Mouse (Mus musculus): ENCODE data around the gene Ten1. TPM values are rescaled to one million over a fixed set of nuclear protein-coding genes. Genes with fewer than 3 reads are reported as not detected.
A peak's percentile ranks its signal among the peaks of the same experiment; 100 is the strongest.

Ten1 gene
- polyA plus RNA-seq, 1 experiment: 14.5 TPM

DNA sequence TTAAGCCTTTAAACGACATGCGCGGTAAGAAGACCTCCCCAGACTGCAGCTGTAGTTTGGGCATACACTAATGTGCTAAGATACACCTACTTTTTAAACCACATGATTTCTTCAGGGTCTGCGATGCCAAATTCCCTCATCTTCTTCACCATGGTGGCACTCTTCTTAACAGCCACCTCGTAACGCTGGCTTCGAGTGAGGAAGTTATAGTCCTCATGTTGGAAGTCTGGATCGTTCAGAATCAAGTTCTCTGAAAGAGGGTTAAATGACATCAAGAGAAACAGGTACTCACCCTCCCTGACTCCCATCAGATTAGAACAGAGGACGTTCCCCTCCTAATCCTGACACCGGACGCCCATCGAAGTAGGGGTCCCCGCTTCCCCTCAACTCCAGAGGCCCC, 523 bp upstream of the Ten1 start:
- Histone ChIP-seq H3K27me3 (ENCODE audit: control insufficient read depth, insufficient read depth, low read length, poor library complexity, severe bottlenecking) (no peaks in the 10 kb centered on the region), H3K27ac (ENCODE audit: insufficient read depth, low read length) (no peak overlapping the region), H3K4me3 (ENCODE audit: low read depth, low read length) (peak overlapping the region; percentile 92), H3K9ac (ENCODE audit: low read depth, poor library complexity, severe bottlenecking) (peak overlapping the region; percentile 82), H3K36me3 (ENCODE audit: control insufficient read depth, insufficient read depth, low read length, poor library complexity, severe bottlenecking) (no peaks in the 10 kb centered on the region), H3K9me3 (replicated peaks; ENCODE audit: control insufficient read depth, insufficient read depth, low read length, poor library complexity, severe bottlenecking) (no peaks in the 10 kb centered on the region), H3K4me1 (ENCODE audit: control insufficient read depth, insufficient read depth, low read length) (no peaks in the 10 kb centered on the region)
- TF ChIP-seq EP300 (IDR thresholded peaks at IDR 0.05; ENCODE audit: insufficient read depth, low read depth, low read length) (no peak), CTCF (IDR thresholded peaks at IDR 0.05; ENCODE audit: low read depth, low read length) (no peak)

DNA sequence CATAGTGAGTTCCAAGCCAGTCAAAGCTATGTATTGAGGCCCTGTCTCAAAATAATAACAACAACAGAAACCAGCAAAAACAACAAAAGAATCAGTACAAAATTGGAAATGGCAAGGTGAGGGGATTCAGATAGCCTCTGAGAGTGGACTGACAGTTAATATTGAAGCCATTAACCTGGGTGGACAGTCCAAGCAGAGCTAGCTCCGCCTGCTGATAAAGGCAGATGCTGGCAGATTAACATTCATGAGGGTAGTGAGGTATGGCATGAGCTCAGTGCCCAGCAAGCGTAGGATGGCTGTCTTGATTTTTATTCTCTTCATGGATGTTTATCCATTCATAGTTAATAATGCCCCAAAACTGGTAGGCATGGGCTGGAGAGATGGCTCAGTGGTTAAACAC, 2.5 kb downstream of the Ten1 start:
- Histone ChIP-seq H3K36me3 (ENCODE audit: control insufficient read depth, insufficient read depth, low read length, poor library complexity, severe bottlenecking) (no peaks in the 10 kb centered on the region), H3K4me1 (ENCODE audit: control insufficient read depth, insufficient read depth, low read length) (no peaks in the 10 kb centered on the region), H3K27ac (ENCODE audit: insufficient read depth, low read length) (no peak overlapping the region), H3K9me3 (replicated peaks; ENCODE audit: control insufficient read depth, insufficient read depth, low read length, poor library complexity, severe bottlenecking) (no peaks in the 10 kb centered on the region), H3K9ac (ENCODE audit: low read depth, poor library complexity, severe bottlenecking) (no peak overlapping the region), H3K4me3 (ENCODE audit: low read depth, low read length) (no peak overlapping the region), H3K27me3 (ENCODE audit: control insufficient read depth, insufficient read depth, low read length, poor library complexity, severe bottlenecking) (no peaks in the 10 kb centered on the region)
- TF ChIP-seq POLR2A (IDR thresholded peaks at IDR 0.05; ENCODE audit: insufficient read depth, low read length) (no peak), EP300 (IDR thresholded peaks at IDR 0.05; ENCODE audit: insufficient read depth, low read depth, low read length) (no peak), CTCF (IDR thresholded peaks at IDR 0.05; ENCODE audit: low read depth, low read length) (no peak)

DNA sequence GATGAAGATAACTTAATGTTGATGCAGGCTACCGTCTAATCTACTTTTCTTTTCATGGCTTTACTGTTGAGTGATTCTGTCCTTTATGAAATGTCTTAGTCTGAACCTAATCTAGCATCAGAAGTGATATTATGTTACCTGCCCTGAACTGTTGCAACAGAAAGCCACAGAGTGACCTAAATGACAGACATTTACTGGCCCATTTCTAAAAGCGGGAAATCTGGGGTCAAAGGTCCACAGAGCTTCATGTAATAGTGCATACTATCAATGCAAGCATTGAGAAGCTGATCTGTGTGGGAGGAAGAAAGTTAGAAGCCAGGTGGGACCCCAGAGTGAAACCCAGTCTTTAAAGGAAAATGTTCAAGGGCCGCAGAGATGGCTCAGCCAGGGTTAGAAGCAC, 4.5 kb downstream of the Ten1 start:
- Histone ChIP-seq H3K9me3 (replicated peaks; ENCODE audit: control insufficient read depth, insufficient read depth, low read length, poor library complexity, severe bottlenecking) (no peaks in the 10 kb centered on the region), H3K27me3 (ENCODE audit: control insufficient read depth, insufficient read depth, low read length, poor library complexity, severe bottlenecking) (no peaks in the 10 kb centered on the region), H3K9ac (ENCODE audit: low read depth, poor library complexity, severe bottlenecking) (no peak overlapping the region), H3K4me3 (ENCODE audit: low read depth, low read length) (no peak overlapping the region), H3K27ac (ENCODE audit: insufficient read depth, low read length) (no peak overlapping the region), H3K36me3 (ENCODE audit: control insufficient read depth, insufficient read depth, low read length, poor library complexity, severe bottlenecking) (no peaks in the 10 kb centered on the region), H3K4me1 (ENCODE audit: control insufficient read depth, insufficient read depth, low read length) (no peaks in the 10 kb centered on the region)
- no peak for TF ChIP-seq POLR2A (IDR thresholded peaks at IDR 0.05; ENCODE audit: insufficient read depth, low read length)
- TF ChIP-seq CTCF (IDR thresholded peaks at IDR 0.05; ENCODE audit: low read depth, low read length): no peak
- no peak for TF ChIP-seq EP300 (IDR thresholded peaks at IDR 0.05; ENCODE audit: insufficient read depth, low read depth, low read length)

DNA sequence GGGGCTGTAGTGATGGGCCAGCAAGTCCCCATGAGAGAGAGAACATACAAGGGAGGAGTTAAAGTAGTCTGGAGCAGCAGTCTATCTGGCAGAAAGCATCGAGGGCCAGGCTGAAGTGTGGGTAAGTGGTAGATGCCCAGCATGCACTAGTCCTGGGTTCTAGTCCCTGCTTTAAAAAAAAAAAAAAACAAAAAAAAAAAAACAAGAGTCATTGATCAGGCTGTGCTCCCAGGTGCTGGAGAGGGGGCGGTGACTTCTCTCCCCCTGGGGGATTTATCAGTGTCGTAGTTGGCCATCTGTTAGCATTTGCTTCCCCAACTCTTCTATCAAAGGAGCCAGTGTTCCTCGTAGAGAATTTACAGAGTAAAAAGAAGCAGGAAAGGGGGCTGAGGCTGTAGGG, 8.0 kb downstream of the Ten1 start:
- H3K9me3 ChIP-seq (replicated peaks; ENCODE audit: control insufficient read depth, insufficient read depth, low read length, poor library complexity, severe bottlenecking): no peaks in the 10 kb centered on the region
- H3K36me3 ChIP-seq (ENCODE audit: control insufficient read depth, insufficient read depth, low read length, poor library complexity, severe bottlenecking): no peaks in the 10 kb centered on the region
- H3K9ac ChIP-seq (ENCODE audit: low read depth, poor library complexity, severe bottlenecking): no peak overlapping the region
- H3K27ac ChIP-seq (ENCODE audit: insufficient read depth, low read length): no peak overlapping the region
- H3K4me1 ChIP-seq (ENCODE audit: control insufficient read depth, insufficient read depth, low read length): peaks cover 1% of the 10 kb centered on the region
- no peak overlapping the region for H3K4me3 ChIP-seq (ENCODE audit: low read depth, low read length)
- no peaks in the 10 kb centered on the region for H3K27me3 ChIP-seq (ENCODE audit: control insufficient read depth, insufficient read depth, low read length, poor library complexity, severe bottlenecking)
- no peak for TF ChIP-seq CTCF (IDR thresholded peaks at IDR 0.05; ENCODE audit: low read depth, low read length)
- no peak for TF ChIP-seq POLR2A (IDR thresholded peaks at IDR 0.05; ENCODE audit: insufficient read depth, low read length)
- TF ChIP-seq EP300 (IDR thresholded peaks at IDR 0.05; ENCODE audit: insufficient read depth, low read depth, low read length): no peak

DNA sequence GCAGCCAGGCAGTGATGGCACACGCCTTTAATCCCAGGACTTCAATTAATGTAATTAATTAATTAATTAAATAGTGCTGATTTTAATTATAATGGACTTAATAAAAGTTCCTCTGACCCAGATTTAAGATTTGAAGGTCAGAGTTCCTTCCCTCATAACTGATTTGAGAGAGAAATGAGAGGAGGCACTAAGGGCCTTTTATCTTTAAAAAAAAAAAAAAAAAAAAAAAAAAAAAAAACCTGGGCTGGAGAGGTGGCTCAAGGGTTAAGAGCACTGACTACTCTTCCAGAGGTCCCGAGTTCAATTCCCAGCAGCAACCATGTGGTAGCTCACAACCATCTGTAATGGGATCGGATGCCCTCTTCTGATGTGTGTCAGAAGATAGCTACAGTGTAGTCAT, 10.0 kb downstream of the Ten1 start:
- no peaks in the 10 kb centered on the region for H3K27me3 ChIP-seq (ENCODE audit: control insufficient read depth, insufficient read depth, low read length, poor library complexity, severe bottlenecking)
- no peak overlapping the region for H3K27ac ChIP-seq (ENCODE audit: insufficient read depth, low read length)
- no peak overlapping the region for H3K4me3 ChIP-seq (ENCODE audit: low read depth, low read length)
- H3K36me3 ChIP-seq (ENCODE audit: control insufficient read depth, insufficient read depth, low read length, poor library complexity, severe bottlenecking): no peaks in the 10 kb centered on the region
- H3K9ac ChIP-seq (ENCODE audit: low read depth, poor library complexity, severe bottlenecking): no peak overlapping the region
- TF ChIP-seq CTCF (IDR thresholded peaks at IDR 0.05; ENCODE audit: low read depth, low read length): no peak
- TF ChIP-seq POLR2A (IDR thresholded peaks at IDR 0.05; ENCODE audit: insufficient read depth, low read length): no peak
- no peak for TF ChIP-seq EP300 (IDR thresholded peaks at IDR 0.05; ENCODE audit: insufficient read depth, low read depth, low read length)
- no peaks in the 10 kb centered on the region for H3K9me3 ChIP-seq (replicated peaks; ENCODE audit: control insufficient read depth, insufficient read depth, low read length, poor library complexity, severe bottlenecking)
- peaks cover 3% of the 10 kb centered on the region for H3K4me1 ChIP-seq (ENCODE audit: control insufficient read depth, insufficient read depth, low read length)

DNA sequence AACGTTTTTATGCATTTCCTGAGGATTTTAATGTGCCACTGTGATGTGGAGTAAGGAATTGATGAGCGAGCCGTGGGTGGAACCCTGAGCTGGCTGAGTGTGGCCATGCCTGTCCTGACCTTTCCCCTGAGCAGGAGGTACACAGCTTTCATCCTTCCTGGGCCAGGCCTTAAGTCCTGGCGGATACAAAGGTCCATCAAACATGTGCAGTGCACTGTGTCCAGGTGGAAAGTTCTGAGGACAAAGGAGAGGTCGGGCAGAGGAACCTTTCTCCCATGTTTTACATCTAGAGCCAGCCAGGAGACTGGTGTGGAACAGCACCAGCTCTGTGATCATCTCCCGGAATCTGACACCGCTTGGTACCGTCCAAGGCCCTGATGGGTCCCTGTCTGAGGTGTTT, 10.6 kb downstream of the Ten1 start:
- H3K4me3 ChIP-seq (ENCODE audit: low read depth, low read length): no peak overlapping the region
- no peaks in the 10 kb centered on the region for H3K36me3 ChIP-seq (ENCODE audit: control insufficient read depth, insufficient read depth, low read length, poor library complexity, severe bottlenecking)
- H3K27me3 ChIP-seq (ENCODE audit: control insufficient read depth, insufficient read depth, low read length, poor library complexity, severe bottlenecking): no peaks in the 10 kb centered on the region
- H3K27ac ChIP-seq (ENCODE audit: insufficient read depth, low read length): no peak overlapping the region
- H3K4me1 ChIP-seq (ENCODE audit: control insufficient read depth, insufficient read depth, low read length): peaks cover 3% of the 10 kb centered on the region
- no peak overlapping the region for H3K9ac ChIP-seq (ENCODE audit: low read depth, poor library complexity, severe bottlenecking)
- no peak for TF ChIP-seq EP300 (IDR thresholded peaks at IDR 0.05; ENCODE audit: insufficient read depth, low read depth, low read length)
- no peak for TF ChIP-seq POLR2A (IDR thresholded peaks at IDR 0.05; ENCODE audit: insufficient read depth, low read length)
- TF ChIP-seq CTCF (IDR thresholded peaks at IDR 0.05; ENCODE audit: low read depth, low read length): no peak
- H3K9me3 ChIP-seq (replicated peaks; ENCODE audit: control insufficient read depth, insufficient read depth, low read length, poor library complexity, severe bottlenecking): no peaks in the 10 kb centered on the region
